Mouse (Mus musculus): ENCODE measurements at regions not wholly inside any gene's neighbourhood (a gene's known extent, or its start where the extent isn't known, plus 50 kb on each side); places are given as distances from the start of the nearest gene placed in this dataset.

- H3K4me2 ChIP-seq (ENCODE audit: low read depth, low read length), result no peak overlapping the region
- no peaks in the 10 kb centered on the region for H3K9me3 ChIP-seq (replicated peaks; ENCODE audit: control insufficient read depth, low read length)
- no peaks in the 10 kb centered on the region for H3K4me1 ChIP-seq (ENCODE audit: control insufficient read depth, low read depth, low read length)
- no peaks in the 10 kb centered on the region for H3K27me3 ChIP-seq (ENCODE audit: control insufficient read depth, insufficient read depth, low read depth, low read length)
- H3K36me3 ChIP-seq (ENCODE audit: control insufficient read depth, insufficient read depth), result no peaks in the 10 kb centered on the region
- no peak overlapping the region for H3K4me3 ChIP-seq (ENCODE audit: low read depth, low read length)
- no peak overlapping the region for H3K27ac ChIP-seq (ENCODE audit: low read length)
- no peak for ATAC-seq (ENCODE audit: low read depth)
- no peak overlapping the region for H3K9ac ChIP-seq (ENCODE audit: low read depth, low read length)
- WGBS (ENCODE audit: insufficient replicate concordance), result 57% methylated on average over 6 of the region's 6 CpGs
Observed at GRCm38 (mm10) chr19:27509956-27510639, 80.5 kb upstream of the Pum3 start.

GRCm38 (mm10) chr19:27498278-27498677, 68.7 kb upstream of the Pum3 start:
- WGBS (ENCODE audit: insufficient replicate concordance), result 47% methylated on average over 4 of the region's 4 CpGs
- Histone ChIP-seq H3K4me2 (ENCODE audit: low read depth, low read length) (no peak overlapping the region), H3K36me3 (ENCODE audit: control insufficient read depth, insufficient read depth) (no peaks in the 10 kb centered on the region), H3K9ac (ENCODE audit: low read depth, low read length) (no peak overlapping the region), H3K27me3 (ENCODE audit: control insufficient read depth, insufficient read depth, low read depth, low read length) (no peaks in the 10 kb centered on the region), H3K4me1 (ENCODE audit: control insufficient read depth, low read depth, low read length) (no peaks in the 10 kb centered on the region), H3K4me3 (ENCODE audit: low read depth, low read length) (no peak overlapping the region), H3K9me3 (replicated peaks; ENCODE audit: control insufficient read depth, low read length) (no peaks in the 10 kb centered on the region), H3K27ac (ENCODE audit: low read length) (no peak overlapping the region)
- ATAC-seq (ENCODE audit: low read depth), result no peak

- no peak overlapping the region for H3K9ac ChIP-seq (ENCODE audit: low read depth, low read length)
- H3K9me3 ChIP-seq (replicated peaks; ENCODE audit: control insufficient read depth, low read length), result no peaks in the 10 kb centered on the region
- no peaks in the 10 kb centered on the region for H3K27me3 ChIP-seq (ENCODE audit: control insufficient read depth, insufficient read depth, low read depth, low read length)
- no peak for ATAC-seq (ENCODE audit: low read depth)
- H3K4me1 ChIP-seq (ENCODE audit: control insufficient read depth, low read depth, low read length), result no peaks in the 10 kb centered on the region
- no peak overlapping the region for H3K4me2 ChIP-seq (ENCODE audit: low read depth, low read length)
- H3K36me3 ChIP-seq (ENCODE audit: control insufficient read depth, insufficient read depth), result no peaks in the 10 kb centered on the region
- no peak overlapping the region for H3K4me3 ChIP-seq (ENCODE audit: low read depth, low read length)
- H3K27ac ChIP-seq (ENCODE audit: low read length), result no peak overlapping the region
- WGBS (ENCODE audit: insufficient replicate concordance), result 75% methylated on average over 8 of the region's 8 CpGs
Observed at GRCm38 (mm10) chr19:27492468-27492867, 62.8 kb upstream of the Pum3 start.

DNA sequence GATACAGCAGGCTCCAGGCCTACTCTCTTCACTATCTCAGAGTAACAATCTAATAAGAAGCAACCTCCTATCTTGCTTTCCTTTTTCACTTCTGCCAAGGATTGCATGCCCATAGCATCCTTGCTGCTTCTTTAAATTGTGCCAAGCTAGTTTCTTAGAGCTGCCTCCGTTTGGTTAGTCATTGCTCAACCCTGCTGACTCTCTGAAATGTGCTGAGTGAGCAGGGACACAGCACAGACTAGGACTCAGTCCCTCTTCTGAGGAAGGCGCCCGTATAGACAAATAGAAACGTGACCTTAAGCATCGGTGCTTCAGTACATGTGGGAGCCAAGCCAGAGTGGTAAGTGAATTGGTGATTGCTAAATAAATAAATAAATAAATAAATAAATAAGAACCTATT, 62.2 kb upstream of the Pum3 start:
- whole genome bisulfite sequencing (ENCODE audit: insufficient replicate concordance), result 69% methylated on average over 5 of the region's 5 CpGs
- Histone ChIP-seq H3K27ac (ENCODE audit: low read length) (no peak overlapping the region), H3K9ac (ENCODE audit: low read depth, low read length) (no peak overlapping the region), H3K9me3 (replicated peaks; ENCODE audit: control insufficient read depth, low read length) (no peaks in the 10 kb centered on the region), H3K27me3 (ENCODE audit: control insufficient read depth, insufficient read depth, low read depth, low read length) (no peaks in the 10 kb centered on the region), H3K36me3 (ENCODE audit: control insufficient read depth, insufficient read depth) (no peaks in the 10 kb centered on the region), H3K4me1 (ENCODE audit: control insufficient read depth, low read depth, low read length) (no peaks in the 10 kb centered on the region), H3K4me3 (ENCODE audit: low read depth, low read length) (no peak overlapping the region), H3K4me2 (ENCODE audit: low read depth, low read length) (no peak overlapping the region)
- no peak for ATAC-seq (ENCODE audit: low read depth)

GRCm38 (mm10) chr19:27489053-27489452, 59.4 kb upstream of the Pum3 start:
- Histone ChIP-seq H3K27ac (ENCODE audit: low read length) (no peak overlapping the region), H3K9ac (ENCODE audit: low read depth, low read length) (no peak overlapping the region), H3K9me3 (replicated peaks; ENCODE audit: control insufficient read depth, low read length) (no peaks in the 10 kb centered on the region), H3K4me3 (ENCODE audit: low read depth, low read length) (no peak overlapping the region), H3K4me1 (ENCODE audit: control insufficient read depth, low read depth, low read length) (no peaks in the 10 kb centered on the region), H3K36me3 (ENCODE audit: control insufficient read depth, insufficient read depth) (no peaks in the 10 kb centered on the region), H3K4me2 (ENCODE audit: low read depth, low read length) (no peak overlapping the region), H3K27me3 (ENCODE audit: control insufficient read depth, insufficient read depth, low read depth, low read length) (no peaks in the 10 kb centered on the region)
- no peak for ATAC-seq (ENCODE audit: low read depth)
- WGBS (ENCODE audit: insufficient replicate concordance), result 60% methylated on average over 4 of the region's 4 CpGs
